Mouse (Mus musculus): Measurements from ENCODE around the gene Flrt1.

The Flrt1 gene

GRCm38 (mm10) chr19:7105544-7105943 is at the start of gene Flrt1:
Gene Flrt1 (minus strand): TSS chr19:7105729.
- DNase-seq (ENCODE audit: low read depth, low spot score) = no peak

DNA sequence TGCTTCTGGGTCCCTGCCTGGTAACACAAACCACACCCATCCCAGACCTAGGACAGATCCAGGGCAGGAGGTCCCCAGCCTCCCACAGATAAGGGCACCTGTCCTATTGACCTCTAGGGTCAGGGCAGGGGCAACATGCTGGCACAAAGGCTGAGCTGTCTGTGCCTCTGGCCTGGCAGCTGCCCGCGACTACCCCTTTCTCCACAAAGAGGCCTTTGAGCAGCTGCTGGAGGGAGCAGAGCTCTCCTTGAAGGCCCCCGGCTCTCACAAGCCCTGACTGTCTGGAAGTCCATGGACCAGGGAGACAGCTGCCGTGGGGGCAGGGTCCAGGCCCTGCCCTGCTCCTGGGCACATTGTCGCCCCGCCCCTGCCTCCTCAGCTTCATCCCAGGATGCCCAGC is 49.7 kb upstream of the Flrt1 start:
- DNase-seq (ENCODE audit: low read depth, low spot score) = no peak

GRCm38 (mm10) chr19:7153232-7153631 is 47.7 kb upstream of the Flrt1 start:
- no peak for DNase-seq (ENCODE audit: low read depth, low spot score)

DNA sequence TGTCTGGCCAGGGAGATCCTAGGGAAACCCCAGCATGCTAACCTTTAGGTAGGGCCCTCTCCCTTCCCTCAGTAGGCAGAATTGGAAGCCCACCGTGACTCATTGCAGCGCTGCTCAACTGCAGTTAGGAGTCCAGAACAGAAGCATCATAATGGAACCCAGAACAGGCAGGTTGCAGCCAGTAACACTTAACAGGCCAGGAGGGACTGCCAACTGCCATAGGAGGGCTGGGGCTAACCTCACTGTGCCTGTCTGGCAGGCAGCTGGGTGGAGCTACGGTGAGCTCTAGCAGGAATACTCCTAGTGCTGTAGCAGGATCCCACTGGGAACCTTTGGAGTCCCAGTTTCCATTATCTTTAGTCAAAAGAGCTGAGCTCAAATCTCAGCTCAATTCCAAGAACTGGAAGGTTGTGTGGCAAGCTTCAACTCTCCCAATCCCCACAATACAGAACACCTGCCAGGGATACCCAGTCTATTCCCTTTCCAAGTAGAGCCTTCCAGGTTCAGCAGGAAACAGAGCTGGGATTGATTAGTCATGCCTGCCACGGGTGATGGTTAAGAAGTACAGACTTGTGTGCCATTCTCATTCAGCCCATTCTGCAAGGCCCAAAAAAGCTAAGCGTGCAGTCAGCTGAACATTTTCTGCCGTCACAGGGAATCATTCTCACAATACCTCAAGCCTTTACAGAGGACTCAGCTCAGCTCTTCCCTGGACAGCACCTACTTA is 46.6 kb upstream of the Flrt1 start:
- no peak for DNase-seq (ENCODE audit: low read depth, low spot score)

- no peak for DNase-seq (ENCODE audit: low read depth, low spot score)
These were observed 45.9 kb upstream of the Flrt1 start for GRCm38 (mm10) chr19:7151300-7151926.

DNA sequence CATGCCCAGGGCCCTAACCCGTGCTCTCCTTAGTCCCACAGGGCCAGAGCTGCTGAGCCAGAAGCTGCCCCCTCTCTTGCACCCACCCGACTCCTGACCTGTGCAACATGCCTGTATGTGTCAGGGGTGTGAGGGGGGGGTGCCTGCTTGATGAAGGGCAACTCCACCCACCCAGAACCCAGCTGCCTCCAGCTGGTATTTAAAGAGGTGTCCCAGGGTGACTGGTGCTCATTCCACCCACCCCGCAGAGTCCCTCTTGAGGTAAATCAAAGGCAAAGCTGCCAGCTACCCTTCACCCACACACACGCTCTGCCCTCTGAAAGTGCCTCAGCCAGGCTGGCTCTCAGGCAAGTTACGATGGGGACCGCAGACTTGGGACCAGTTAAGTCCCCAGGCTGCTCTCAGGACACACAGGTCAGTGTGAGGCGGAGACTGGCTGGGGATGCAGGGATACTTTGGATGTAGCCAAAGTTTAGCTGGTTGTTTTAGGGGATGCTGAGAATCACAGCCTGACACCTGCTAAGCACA is 43.7 kb upstream of the Flrt1 start:
- no peak for DNase-seq (ENCODE audit: low read depth, low spot score)

- no peak for DNase-seq (ENCODE audit: low read depth, low spot score)
These were observed 43.1 kb upstream of the Flrt1 start for GRCm38 (mm10) chr19:7148541-7149085.

GRCm38 (mm10) chr19:7148096-7148495 is 42.6 kb upstream of the Flrt1 start:
- DNase-seq (ENCODE audit: low read depth, low spot score) = no peak

DNA sequence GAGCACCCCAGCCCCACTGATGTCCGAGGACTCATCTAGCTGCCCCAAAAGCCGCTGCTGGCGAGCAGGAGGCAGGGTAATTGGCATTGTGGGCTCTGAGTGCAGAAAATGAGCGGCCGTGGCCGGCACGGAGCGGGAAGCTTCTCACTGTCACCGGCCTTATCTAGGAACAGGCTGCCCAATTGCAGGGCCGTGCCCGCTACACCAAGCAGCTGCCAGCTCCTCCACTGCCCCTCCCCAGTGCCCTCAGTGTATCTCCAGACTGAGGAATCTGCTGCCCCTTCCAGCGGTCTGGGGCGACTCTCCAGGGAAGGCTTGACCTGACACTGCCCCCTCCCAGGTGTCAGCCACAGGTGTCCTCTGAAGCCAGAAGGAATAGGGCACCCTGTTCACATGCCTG is 40.8 kb upstream of the Flrt1 start:
- no peak for DNase-seq (ENCODE audit: low read depth, low spot score)

DNA sequence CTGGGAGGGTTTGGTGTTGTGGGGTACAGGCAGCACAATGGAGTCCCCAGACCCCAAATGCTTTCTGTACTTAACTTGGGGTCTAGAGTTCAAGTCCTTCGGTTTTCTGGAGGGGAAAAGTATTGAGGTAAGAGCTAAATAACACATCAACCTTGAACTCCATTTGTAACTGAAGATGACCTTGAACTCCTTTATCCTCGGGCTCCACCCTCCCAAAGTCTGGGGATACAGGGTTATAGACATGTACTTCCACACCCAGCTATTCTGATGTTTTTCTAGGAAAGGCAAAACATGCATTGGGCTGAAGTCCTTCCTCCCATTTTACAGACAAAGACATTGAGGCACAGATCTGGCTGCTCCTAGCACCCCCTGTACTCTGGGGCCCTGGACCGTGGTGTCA is 38.9 kb upstream of the Flrt1 start:
- no peak for DNase-seq (ENCODE audit: low read depth, low spot score)

DNA sequence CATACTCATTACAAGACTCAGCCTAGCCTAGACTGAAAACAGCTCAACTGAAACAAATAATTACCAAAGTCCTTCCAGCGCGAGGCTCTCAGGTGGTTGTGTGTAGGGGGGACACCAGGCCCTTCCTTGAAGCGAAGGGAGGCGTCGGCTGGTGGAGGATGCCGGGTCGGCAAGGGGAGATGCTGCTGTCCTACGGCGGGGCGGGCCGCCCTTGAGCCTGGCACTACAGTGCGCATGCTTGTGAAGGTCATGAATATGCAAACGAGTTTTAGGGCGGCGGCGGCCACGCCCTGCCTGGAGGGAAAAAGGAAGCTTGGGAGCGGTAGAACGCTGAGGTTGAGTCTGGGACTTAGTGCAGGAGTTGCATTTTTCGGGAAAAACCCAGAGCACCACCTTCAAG is 38.3 kb upstream of the Flrt1 start:
- no peak for DNase-seq (ENCODE audit: low read depth, low spot score)

GRCm38 (mm10) chr19:7142207-7142915 is 36.8 kb upstream of the Flrt1 start:
- DNase-seq (ENCODE audit: low read depth, low spot score) = no peak

DNA sequence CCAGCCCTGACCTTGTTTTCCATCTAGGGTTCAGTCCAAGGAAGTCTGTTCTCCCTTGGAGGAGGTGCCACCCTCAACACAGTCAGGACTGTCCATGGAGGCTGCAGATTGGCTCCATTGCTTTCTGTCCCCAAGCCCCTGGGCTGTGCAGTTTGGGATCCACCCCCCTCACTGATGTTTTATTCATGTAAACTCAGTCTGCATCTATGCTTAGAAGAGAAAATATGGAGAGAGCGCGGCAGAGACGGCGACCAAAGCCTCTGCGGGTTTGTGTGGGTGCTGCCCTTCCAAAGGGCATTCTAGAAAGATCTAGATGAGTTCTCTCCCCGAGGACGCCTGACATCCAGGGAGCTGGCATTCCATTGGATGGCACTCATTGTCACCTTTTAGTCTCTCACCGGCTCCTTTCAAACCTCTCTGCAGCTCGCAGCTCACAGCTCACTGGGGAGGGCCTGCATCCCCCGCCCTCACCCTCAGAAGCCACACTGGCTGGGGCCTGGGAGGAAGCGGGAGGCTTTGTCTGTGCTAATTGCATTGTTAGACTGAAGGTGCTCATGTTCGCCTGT is 35.4 kb upstream of the Flrt1 start:
- DNase-seq (ENCODE audit: low read depth, low spot score) = no peak

- no peak for DNase-seq (ENCODE audit: low read depth, low spot score)
These were observed 34.8 kb upstream of the Flrt1 start for GRCm38 (mm10) chr19:7140373-7140772.

DNA sequence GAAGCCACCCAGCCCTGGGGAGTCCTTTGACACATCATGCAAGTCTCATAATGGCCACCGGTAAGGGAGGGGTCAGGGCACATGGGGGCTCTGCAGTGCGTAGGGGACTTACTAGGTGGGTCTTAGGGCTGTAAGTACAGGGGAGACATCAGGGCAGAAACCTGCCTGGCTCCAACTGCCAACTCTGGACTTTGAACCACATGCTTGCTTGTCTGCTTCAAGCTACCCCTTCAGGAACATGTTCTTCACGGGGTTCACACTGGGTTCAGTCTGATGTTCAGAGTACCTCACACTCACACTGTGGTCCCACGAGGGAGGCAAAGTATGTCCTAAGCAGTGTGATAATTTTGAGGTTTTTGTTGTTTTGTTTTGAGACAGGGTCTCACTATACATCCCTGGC is 33.8 kb upstream of the Flrt1 start:
- no peak for DNase-seq (ENCODE audit: low read depth, low spot score)

DNA sequence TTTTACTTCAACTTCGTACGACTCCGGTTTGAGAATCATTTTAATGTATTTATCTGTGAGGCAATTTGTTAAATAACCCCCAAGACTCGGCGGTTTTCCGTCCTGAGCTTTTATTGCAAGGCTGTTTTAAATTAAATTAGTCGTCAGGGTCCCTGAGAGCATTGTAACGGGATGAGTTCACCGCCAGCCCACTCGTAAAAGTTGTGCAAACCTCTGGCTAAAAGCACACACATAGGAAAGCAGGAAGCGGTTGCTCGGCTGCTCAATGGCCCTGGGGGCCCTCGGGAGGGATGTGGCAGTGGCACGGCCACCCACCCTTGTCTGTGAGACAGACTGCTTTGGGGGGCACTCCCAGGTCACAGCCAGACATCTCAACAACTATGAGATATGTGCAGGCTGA is 32.8 kb upstream of the Flrt1 start:
- DNase-seq (ENCODE audit: low read depth, low spot score) = no peak

DNA sequence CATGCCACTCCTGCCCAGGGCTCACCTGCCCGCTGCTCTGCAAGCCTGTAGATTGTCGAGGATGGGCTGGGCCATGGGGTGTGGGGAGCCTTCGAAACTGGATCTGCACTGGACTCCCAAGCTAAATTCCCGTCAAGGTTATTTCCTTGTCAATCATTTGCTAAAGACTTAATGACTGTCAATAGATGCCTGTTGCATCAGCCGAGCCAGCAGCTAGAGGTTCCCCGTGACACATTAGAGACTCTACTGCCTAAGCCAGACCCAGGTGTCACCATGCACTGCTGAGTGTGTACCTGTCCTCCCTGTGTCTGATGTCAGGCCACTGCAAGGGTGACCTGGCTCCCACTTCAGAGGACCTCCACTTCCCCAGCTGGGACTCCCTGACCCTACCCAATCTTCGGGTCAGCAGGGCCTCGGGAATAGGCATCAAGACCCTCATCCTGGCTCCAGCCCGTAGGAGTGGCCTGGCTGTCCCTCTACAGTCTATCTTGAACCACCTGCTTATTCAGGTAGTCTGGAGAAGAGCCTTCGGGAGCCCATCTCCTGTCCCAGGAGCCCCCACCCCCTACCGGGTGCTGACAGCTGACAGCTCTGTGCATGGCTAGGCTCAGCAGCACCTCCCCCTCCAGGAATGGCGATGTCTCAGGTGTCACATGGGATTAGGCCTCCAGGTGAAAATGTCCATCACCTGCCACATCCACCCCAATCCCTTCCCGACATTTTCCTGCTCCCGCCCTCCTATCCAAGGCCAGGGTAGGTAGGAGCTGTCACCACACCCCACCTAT is 31.4 kb upstream of the Flrt1 start:
- DNase-seq (ENCODE audit: low read depth, low spot score) = no peak

GRCm38 (mm10) chr19:7136016-7136415 is 30.5 kb upstream of the Flrt1 start:
- no peak for DNase-seq (ENCODE audit: low read depth, low spot score)

- DNase-seq (ENCODE audit: low read depth, low spot score) = no peak
These were observed 30.0 kb upstream of the Flrt1 start for GRCm38 (mm10) chr19:7135525-7135924.

DNA sequence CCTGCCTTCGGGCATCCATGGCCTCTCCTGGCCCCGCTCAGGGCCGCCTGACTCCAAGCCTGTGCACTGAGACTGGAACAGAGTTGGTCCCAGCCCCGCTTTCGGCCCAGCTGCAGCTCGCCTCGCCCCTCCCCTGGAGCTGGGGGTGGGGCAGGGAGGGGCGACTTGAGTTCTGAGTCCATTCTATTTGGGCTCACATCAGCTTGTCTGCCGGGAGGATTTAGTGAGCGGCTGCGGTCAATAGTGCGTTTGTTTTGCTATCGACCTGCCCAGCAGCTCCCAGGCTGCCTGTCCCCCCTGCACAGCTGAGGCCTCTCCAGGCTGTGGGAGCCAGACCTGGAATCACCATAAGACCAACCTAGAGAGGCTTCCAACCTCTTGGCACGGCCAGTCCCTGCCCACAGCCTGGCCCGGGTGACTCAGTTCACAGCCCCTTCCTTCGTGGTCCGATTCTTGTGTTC is 29.1 kb upstream of the Flrt1 start:
- no peak for DNase-seq (ENCODE audit: low read depth, low spot score)

GRCm38 (mm10) chr19:7133436-7133835 is 27.9 kb upstream of the Flrt1 start:
- no peak for DNase-seq (ENCODE audit: low read depth, low spot score)
